Mouse (Mus musculus) brain, embryonic 14.5 days (tissue): Measurements from ENCODE around the gene Pigg.

ENCODE experiments used
- CTCF ChIP-seq: fragments of 200-500 bp; IDR thresholded peaks from 2 replicates; pipeline ENCODE4 v1.5.1; 2012; ENCODE audit warnings: inconsistent platforms, mild to moderate bottlenecking, moderate library complexity, borderline replicate concordance; ENCODE audit not compliant: insufficient read depth, insufficient read length; ENCODE audit errors: extremely low read depth
- POLR2A ChIP-seq: fragments of 200-500 bp; IDR thresholded peaks from 2 replicates; pipeline ENCODE4 v1.6.1; 2012; ENCODE audit warnings: mild to moderate bottlenecking, inconsistent platforms, borderline replicate concordance; ENCODE audit not compliant: poor library complexity, insufficient read depth, insufficient read length, severe bottlenecking; ENCODE audit errors: extremely low read depth

- no peak for TF ChIP-seq CTCF
- no peak for TF ChIP-seq POLR2A
These were observed 31.3 kb downstream of the Pigg start for GRCm38 (mm10) chr5:108343680-108344170.
